Mouse (Mus musculus) lung, postnatal 36 days (tissue): ENCODE results near the gene Myt1l.

Experiments used
- DNase-seq: peaks from one replicate; pipeline ENCODE4 v3.0.0; 2022; ENCODE audit warnings: mixed read lengths

Myt1l gene

GRCm38 (mm10) chr12:29831356-29831755 lies 303.2 kb downstream of the Myt1l start:
- DNase-seq = peak; percentile 1

DNA sequence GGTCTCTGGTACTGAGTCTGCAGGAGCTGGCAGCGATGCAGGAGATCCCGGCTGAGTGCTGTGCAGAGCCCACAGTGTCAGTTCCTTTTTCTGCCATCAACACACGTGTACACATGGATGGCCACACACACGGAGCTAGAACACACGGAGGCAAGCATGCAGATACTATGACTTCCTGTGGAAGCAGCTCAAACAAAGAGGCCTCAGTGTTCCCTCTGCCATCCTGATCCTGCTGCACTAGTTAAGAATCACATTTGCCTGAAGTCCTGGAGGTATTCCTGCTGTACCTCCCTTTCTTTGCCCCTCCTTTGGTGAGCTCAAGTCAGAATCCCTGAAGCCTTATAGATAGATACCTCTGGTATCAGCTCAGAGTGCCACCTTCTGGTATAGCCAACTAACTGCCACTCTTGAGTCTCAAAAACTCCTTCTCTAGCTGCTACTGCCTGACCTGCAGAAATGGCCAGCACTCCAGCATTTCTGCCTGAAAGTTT lies 309.2 kb downstream of the Myt1l start:
- peak; percentile 27 for DNase-seq

GRCm38 (mm10) chr12:29838421-29838820 lies 310.2 kb downstream of the Myt1l start:
- DNase-seq = no peak

DNA sequence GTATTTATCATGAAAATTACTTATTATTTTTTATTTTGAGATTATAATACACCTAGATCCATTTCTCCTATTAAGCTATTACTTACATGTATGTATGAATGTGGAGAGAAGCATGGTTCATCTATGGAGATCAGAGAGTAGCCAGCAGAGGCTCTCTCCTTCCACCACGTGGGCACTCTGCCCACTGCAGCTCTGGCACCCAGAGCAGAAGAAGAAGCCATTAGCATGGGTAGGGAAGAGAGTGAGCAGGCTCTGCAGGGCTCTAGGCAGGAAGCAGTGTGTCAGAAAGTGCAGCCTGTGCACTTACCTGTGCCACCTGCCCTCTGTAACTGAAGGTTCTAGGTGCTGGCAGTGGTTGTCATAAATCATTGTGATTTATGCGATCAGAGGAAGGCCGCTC lies 321.8 kb downstream of the Myt1l start:
- no peak for DNase-seq

GRCm38 (mm10) chr12:29854151-29854585 lies 326.0 kb downstream of the Myt1l start:
- DNase-seq = peak; percentile 1

DNA sequence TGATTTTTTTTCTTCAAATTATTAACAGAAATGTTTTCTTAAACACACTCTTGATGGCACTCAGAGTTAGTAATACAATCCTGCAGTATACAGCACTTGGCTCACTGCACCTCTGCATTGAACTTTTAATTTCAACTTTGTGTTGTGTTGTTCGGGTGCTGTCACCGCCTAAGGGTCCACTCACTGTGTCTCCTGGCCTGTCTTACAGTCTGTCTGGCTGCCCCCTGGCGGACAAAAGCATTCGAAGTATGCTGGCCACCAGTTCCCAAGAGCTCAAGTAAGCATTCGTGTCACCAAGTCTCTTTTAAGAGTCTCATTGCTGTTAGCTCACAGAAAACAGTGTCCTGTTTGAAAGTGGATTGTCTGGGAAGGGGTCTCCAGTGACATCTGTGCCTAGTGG lies 326.8 kb downstream of the Myt1l start:
- DNase-seq = peak; percentile 73

DNA sequence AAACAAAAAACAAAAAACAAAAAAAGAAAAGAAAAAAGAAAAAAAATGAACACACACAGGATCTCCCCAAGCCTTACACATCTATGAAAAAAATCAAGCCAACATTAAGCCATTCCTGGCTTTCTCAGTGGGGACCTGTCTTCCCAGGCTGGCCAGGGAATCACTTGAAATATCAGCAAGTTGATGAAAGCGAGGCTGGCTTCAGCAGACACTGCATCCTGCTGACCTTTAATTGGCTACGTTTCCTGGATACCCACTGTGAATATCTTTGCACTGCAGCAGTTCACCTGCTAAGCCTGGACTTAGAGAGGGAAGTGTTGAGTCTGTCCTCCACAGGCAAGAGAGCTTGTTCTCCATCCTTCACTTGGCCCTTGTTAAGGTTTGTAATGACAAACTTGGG lies 332.8 kb downstream of the Myt1l start:
- no peak for DNase-seq

- no peak for DNase-seq
Measured at GRCm38 (mm10) chr12:29868295-29868694, 340.1 kb downstream of the Myt1l start.

GRCm38 (mm10) chr12:29868781-29869180 lies 340.6 kb downstream of the Myt1l start:
- DNase-seq = no peak

- DNase-seq = no peak
Measured at GRCm38 (mm10) chr12:29872156-29872815, 344.1 kb downstream of the Myt1l start.

DNA sequence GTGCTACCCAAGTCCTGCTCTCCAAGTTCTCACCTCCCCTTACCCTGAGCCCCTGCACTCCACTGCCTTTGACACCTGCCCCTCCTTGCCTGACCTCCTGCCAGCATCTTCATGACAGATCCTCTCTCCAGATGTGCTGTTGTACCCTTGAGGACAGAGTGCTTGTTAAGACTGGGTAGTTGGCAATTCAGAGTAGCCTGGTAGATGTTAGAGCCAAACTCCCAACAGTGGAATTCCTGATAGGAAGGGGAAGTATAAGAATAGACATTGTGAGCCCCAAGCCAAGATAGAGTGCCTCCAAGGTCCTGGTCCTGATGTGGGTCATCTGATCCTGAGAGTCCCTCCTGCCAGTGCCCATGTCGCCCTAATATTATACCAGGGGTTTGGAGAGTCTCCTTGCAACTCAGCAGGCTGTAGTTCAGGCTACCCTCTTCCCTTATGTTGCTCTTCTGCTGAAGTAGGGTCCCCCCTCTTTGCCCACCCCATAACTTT lies 345.1 kb downstream of the Myt1l start:
- DNase-seq = no peak

- no peak for DNase-seq
Measured at GRCm38 (mm10) chr12:29877977-29878376, 349.8 kb downstream of the Myt1l start.

- peak; percentile 56 for DNase-seq
Measured at GRCm38 (mm10) chr12:29882871-29883617, 354.9 kb downstream of the Myt1l start.

GRCm38 (mm10) chr12:29884376-29884775 lies 356.2 kb downstream of the Myt1l start:
- DNase-seq = no peak

DNA sequence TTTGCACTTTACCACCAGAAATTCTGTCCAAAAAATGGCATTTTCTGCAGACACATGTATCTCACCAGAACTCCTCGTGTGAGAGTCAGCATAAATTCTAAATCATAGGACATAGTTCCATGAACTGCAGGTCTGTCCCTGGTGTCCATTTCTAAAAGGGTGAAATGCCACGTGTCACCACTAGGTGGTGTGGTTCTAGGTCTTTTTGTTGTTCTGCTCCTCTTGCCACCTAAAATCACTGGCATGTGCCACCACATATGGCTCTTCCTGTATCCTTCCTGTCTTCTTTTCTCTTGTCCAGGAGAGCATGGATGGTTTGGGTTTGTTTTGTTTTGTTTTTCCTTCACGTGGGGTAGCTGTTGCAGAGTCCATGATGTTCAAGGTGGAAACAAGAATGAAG lies 366.5 kb downstream of the Myt1l start:
- DNase-seq = peak; percentile 61

DNA sequence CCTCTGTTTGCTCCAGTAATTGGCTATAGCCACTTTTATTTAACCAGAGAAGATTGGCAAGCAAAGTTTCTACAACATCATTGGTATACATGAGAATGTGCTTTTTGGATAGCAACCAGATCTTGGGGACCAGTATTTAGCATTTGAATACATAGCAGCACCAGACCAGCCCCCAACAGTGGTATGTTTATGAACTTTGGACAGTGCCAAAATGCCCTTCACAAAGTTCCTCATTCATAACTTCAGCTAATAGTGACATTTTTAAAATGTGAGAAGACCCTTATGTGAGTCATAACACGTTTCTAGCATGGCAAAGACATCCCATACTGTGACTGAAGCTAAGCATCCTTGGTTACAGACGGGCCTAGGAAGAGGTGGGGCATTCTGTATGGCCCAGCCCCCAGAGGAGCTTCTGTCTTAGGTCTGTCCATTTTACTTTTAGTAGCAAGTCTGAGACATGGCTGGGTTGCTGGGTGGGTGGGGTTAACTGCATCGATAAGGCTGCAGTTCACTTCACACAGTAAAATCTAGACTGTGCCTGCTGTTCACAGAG lies 369.4 kb downstream of the Myt1l start:
- DNase-seq = no peak

GRCm38 (mm10) chr12:29904101-29904874 lies 376.1 kb downstream of the Myt1l start:
- DNase-seq = peak; percentile 48

GRCm38 (mm10) chr12:29907056-29907455 lies 378.9 kb downstream of the Myt1l start:
- DNase-seq = peak; percentile 94

GRCm38 (mm10) chr12:29916139-29916538 lies 388.0 kb downstream of the Myt1l start:
- DNase-seq = no peak

GRCm38 (mm10) chr12:29916807-29917206 lies 388.6 kb downstream of the Myt1l start:
- DNase-seq = no peak

- DNase-seq = no peak
Measured at GRCm38 (mm10) chr12:29920298-29920697, 392.1 kb downstream of the Myt1l start.

DNA sequence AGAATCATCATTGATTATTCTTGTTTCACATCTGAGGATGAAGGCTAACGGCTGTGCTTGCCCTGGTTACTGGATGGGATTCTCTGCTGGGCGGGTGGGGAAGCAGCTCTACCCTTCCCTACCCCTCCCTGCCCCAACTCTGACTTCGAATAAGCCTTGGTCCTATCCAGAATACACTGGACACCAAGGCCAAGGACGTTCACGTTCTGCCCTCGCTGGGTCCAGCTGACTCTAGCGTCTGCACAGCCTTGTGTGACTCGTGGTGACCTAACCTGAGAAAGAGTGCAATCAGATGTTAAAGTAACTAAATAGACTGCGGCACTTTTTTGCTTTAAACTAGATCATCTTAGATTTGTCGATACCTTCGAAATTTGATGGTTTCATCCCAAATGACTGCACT lies 393.3 kb downstream of the Myt1l start:
- no peak for DNase-seq

GRCm38 (mm10) chr12:29926896-29927295 lies 398.7 kb downstream of the Myt1l start:
- peak; percentile 80 for DNase-seq
